Mouse (Mus musculus): Measurements from ENCODE around the gene Triap1.

DNA sequence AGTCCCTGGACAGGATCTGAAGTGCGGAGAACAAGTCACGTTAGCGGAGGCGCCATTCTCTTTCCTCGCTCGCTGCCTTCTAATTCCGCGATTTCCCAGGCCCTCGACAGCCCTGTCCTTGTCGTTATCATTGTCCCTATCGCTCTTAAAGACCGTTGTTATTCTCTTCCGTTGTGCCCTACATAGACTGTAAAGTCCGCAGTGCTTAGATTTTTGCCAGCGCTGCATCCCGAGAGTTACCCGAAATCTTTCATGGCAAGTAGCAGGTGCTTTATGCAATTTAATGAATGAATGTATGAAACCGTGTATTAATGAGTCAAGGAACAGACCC is 8.2 kb downstream of the Triap1 start:
- peak; percentile 60 for TF ChIP-seq GATA1 (IDR thresholded peaks at IDR 0.05; ENCODE audit: low read length)
- no peak for TF ChIP-seq TAL1 (IDR thresholded peaks at IDR 0.05; ENCODE audit: low read length)
